Mouse (Mus musculus) hindbrain, postnatal 0 days (tissue): ENCODE measurements at regions not wholly inside any gene's neighbourhood (a gene's known extent, or its start where the extent isn't known, plus 50 kb on each side); places are given as distances from the start of the nearest gene placed in this dataset.

ENCODE experiments used
- ATAC-seq: fragments of 200-750 bp; cut with Nextera tagmentation; 2 replicates; pipeline ENCODE4 v1.8.0; 2017; ENCODE audit warnings: mild to moderate bottlenecking, moderate TSS enrichment, moderate library complexity
- DNase-seq: peaks from one replicate; pipeline ENCODE4 v3.0.0-alpha.2; 2015; ENCODE audit warnings: low spot score
- H3K27ac ChIP-seq: fragments of 300-500 bp; sonication (generic); 2 replicates; pipeline ENCODE4 v1.5.1; 2014; ENCODE audit warnings: mild to moderate bottlenecking
- H3K27me3 ChIP-seq: fragments of 300-500 bp; sonication (generic); 2 replicates; pipeline ENCODE4 v1.6.1; 2014; ENCODE audit warnings: low read length, mixed read lengths; ENCODE audit not compliant: insufficient read depth
- H3K36me3 ChIP-seq: fragments of 300-500 bp; sonication (generic); 2 replicates; pipeline ENCODE4 v1.6.1; 2014; ENCODE audit warnings: low read length, mixed read lengths; ENCODE audit not compliant: insufficient read depth
- H3K4me1 ChIP-seq: fragments of 300-500 bp; sonication (generic); 2 replicates; pipeline ENCODE4 v1.6.1; 2014; ENCODE audit warnings: antibody characterized with exemption, low read length, mixed read lengths; ENCODE audit not compliant: insufficient read depth
- H3K4me2 ChIP-seq: fragments of 300-500 bp; sonication (generic); 2 replicates; pipeline ENCODE4 v1.6.1; 2014; ENCODE audit warnings: low read depth, mild to moderate bottlenecking, low read length, moderate library complexity, mixed read lengths
- H3K4me3 ChIP-seq: fragments of 300-500 bp; sonication (generic); 2 replicates; pipeline ENCODE4 v1.5.1; 2014; ENCODE audit warnings: low read length
- H3K9ac ChIP-seq: fragments of 300-500 bp; sonication (generic); replicated peaks from 2 replicates; pipeline ENCODE4 v1.6.1; 2014; ENCODE audit warnings: mild to moderate bottlenecking, low read length, moderate library complexity, mixed read lengths
- H3K9me3 ChIP-seq: fragments of 300-500 bp; sonication (generic); 2 replicates; pipeline ENCODE4 v1.6.1; 2016; ENCODE audit warnings: low read length, mixed read lengths
- CTCF ChIP-seq: IDR thresholded peaks from 2 replicates; pipeline ENCODE4 v1.5.1; 2016; ENCODE audit warnings: antibody characterized with exemption, control low read depth, low read depth
- WGBS: fragments of 180-500 bp; shearing (Covaris S2); extraction: QIAGEN DNeasy Blood & Tissue Kit; methylation state at CpG from one replicate; pipeline ENCODE4 v1.1.7; 2014; 5-methylcytosine and 5-hydroxymethylcytosine counted together

DNA sequence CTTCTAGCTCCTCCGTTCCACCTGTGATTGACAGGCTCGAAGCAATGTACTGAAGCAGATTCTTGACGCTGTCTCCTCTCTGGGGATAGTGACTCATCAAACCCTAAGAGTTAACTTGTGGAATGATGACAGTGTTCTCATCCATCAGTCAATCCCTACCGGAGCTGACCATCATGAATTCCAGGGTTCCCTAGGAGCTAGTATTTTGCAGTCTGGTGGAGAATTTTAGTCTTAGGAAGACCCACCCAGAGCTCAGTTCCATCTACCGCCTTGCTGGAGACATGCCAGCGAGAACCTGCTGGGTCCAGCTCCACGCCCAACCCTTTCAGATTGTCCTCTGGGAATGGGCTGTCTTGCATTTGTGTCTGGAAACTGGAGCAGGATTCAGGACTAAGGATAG lies 85.4 kb upstream of the Zfp366 start:
- DNase-seq (peak; percentile 19), ATAC-seq (no peak)
- Histone ChIP-seq H3K4me2 (no peak overlapping the region), H3K36me3 (no peaks in the 10 kb centered on the region), H3K4me1 (no peaks in the 10 kb centered on the region), H3K4me3 (no peak overlapping the region), H3K27me3 (no peaks in the 10 kb centered on the region), H3K9me3 (no peaks in the 10 kb centered on the region), H3K27ac (peak overlapping the region; percentile 74; the same call in 1 of the 2 replicates), H3K9ac (no peak overlapping the region)
- WGBS, result 71% methylated on average over 7 of the region's 7 CpGs
- no peak for TF ChIP-seq CTCF

DNA sequence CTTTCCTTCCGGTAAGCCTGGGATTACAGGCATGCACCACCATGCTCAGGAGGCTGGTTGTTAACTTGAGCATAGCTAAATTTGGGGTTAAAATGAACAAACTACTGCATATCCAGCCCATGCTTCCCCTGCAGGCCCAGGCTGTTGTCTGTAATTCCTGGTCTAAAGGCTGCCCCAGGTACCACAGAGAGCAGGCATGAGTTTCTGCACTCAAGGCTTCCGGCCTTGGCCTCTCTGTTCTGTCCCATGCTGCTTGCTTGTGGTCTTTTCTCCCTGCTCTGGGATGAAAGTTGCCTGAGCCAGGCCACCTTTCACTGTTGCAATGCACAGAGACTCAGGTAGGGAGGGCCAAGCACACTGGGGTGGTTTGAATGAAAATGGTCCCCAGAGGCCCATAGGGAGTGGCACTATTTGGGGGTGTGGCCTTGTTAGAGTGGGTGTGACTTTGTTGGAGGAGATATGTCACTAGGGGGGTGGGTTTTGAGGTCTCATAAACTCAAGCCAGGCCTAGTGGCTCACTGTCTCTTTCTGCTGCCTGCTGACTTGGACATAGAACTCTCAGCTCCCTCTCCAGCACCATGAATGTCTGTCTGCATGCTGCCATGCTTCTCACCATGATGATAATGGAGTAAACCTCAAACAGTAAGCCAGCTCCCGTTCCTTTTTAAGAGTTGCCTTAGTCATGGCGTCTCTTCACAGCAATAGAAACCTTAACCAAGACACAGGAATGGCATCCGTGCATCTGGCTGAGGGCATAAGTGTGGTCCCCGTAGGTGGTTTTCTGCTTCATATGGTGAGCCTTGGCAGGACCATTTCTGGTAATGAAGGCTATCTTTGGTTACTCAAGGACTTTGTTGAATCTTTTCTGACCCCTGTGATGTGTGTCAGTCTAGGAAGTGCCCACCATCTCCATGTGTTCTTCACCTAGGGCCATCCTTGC lies 86.7 kb upstream of the Zfp366 start:
- no peaks in the 10 kb centered on the region for H3K27me3 ChIP-seq
- no peak for TF ChIP-seq CTCF
- no peak overlapping the region for H3K9ac ChIP-seq
- H3K9me3 ChIP-seq, result no peaks in the 10 kb centered on the region
- H3K4me2 ChIP-seq, result no peak overlapping the region
- no peaks in the 10 kb centered on the region for H3K4me1 ChIP-seq
- DNase-seq (no peak), ATAC-seq (no peak)
- H3K4me3 ChIP-seq, result no peak overlapping the region
- no peaks in the 10 kb centered on the region for H3K36me3 ChIP-seq
- 95% methylated on average over 6 of the region's 6 CpGs for WGBS
- H3K27ac ChIP-seq, result no peak overlapping the region

DNA sequence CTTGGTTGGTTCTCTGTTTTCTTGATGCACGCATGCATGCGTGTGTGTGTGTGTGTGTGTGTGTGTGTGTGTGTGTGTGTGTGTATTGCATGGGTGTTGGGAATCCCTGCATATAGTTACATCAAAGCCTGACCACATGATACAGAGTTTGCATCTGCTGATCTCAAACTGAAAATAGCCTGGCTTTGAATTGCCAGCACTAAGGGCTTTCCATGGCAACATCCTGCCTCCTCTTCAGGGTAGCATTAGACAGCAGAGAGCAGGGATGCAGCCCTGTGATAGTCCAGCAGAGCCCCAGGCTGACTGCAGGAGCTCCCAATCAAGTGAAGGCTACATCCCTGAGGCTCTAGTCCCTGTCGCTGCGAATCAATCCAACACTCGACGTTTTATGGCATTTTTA lies 87.8 kb upstream of the Zfp366 start:
- no peak overlapping the region for H3K4me3 ChIP-seq

DNA sequence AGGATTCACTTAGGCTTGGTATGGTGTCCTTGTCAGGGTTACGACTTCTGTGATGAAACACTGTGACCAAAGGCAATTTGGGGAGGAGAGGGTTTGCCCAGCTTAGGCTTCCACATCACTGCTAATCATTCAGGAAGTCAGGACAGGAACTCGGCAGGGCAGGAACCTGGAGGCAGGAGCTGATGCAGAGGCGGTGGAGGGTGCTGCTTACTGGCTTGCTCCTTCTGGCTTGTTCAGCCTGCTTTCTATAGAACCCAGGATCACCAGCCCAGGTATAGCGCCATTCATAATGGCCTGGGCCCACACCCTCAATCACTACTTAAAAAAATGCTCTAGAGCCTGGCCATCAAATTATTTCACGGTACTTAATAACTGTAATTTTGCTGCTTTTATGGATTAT lies 89.6 kb upstream of the Zfp366 start:
- Histone ChIP-seq H3K4me2 (no peak overlapping the region), H3K4me3 (no peak overlapping the region), H3K9ac (no peak overlapping the region), H3K4me1 (no peaks in the 10 kb centered on the region), H3K9me3 (no peaks in the 10 kb centered on the region), H3K36me3 (no peaks in the 10 kb centered on the region), H3K27ac (no peak overlapping the region), H3K27me3 (no peaks in the 10 kb centered on the region)
- no peak for ATAC-seq
- no peak for DNase-seq
- WGBS, result 94% methylated on average over 5 of the region's 5 CpGs
- no peak for TF ChIP-seq CTCF

More for the DNA sequence above, 87.8 kb upstream of the Zfp366 start:
- no peak for DNase-seq
- TF ChIP-seq CTCF, result no peak
- Histone ChIP-seq H3K36me3 (no peaks in the 10 kb centered on the region), H3K9ac (no peak overlapping the region), H3K9me3 (no peaks in the 10 kb centered on the region), H3K27ac (no peak overlapping the region), H3K4me2 (no peak overlapping the region), H3K4me1 (no peaks in the 10 kb centered on the region), H3K27me3 (no peaks in the 10 kb centered on the region)
- ATAC-seq, result no peak
- 97% methylated on average over 6 of the region's 6 CpGs for WGBS

- no peak overlapping the region for H3K27ac ChIP-seq
- 71% methylated on average over 5 of the region's 5 CpGs for WGBS
Measured at GRCm38 (mm10) chr13:99094221-99094620, 90.4 kb upstream of the Zfp366 start.

DNA sequence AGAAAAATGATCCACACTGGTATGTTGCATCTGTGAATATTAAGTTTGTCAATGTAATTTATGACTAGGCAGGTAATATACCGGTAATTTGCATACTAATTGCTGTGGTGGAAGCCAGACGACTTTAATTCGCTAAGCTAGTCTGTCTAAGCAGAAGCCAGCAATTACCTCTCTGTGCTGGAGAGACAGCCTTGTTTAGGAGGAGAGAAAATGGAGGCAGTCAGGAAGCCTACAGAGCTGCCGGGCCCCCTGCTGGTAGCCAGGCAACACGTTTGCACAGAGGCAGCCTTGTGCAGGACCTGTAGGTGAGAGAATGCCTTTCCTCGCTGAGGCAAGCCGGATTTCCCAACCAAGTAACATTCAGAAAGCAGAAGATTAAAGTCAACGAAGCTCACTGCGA lies 91.4 kb upstream of the Zfp366 start:
- H3K4me2 ChIP-seq, result peak overlapping the region; percentile 22; the same call in 1 of the 2 replicates
- H3K9me3 ChIP-seq, result no peaks in the 10 kb centered on the region
- 8% methylated on average over 9 of the region's 9 CpGs for WGBS
- H3K27ac ChIP-seq, result peak overlapping the region; percentile 70
- H3K27me3 ChIP-seq, result no peaks in the 10 kb centered on the region
- no peak overlapping the region for H3K4me3 ChIP-seq
- DNase-seq (peak; percentile 92), ATAC-seq (peak; percentile 94)
- H3K4me1 ChIP-seq, result no peaks in the 10 kb centered on the region
- TF ChIP-seq CTCF, result peak; percentile 88
- H3K9ac ChIP-seq, result no peak overlapping the region
- H3K36me3 ChIP-seq, result no peaks in the 10 kb centered on the region

More at GRCm38 (mm10) chr13:99094221-99094620, 90.4 kb upstream of the Zfp366 start:
- no peak for DNase-seq
- Histone ChIP-seq H3K9me3 (no peaks in the 10 kb centered on the region), H3K27me3 (no peaks in the 10 kb centered on the region), H3K36me3 (no peaks in the 10 kb centered on the region), H3K4me3 (no peak overlapping the region), H3K4me1 (no peaks in the 10 kb centered on the region), H3K4me2 (no peak overlapping the region), H3K9ac (no peak overlapping the region)
- ATAC-seq, result no peak
- TF ChIP-seq CTCF, result no peak
